Mouse (Mus musculus): ENCODE results near the gene Impg1.

Impg1 gene

GRCm38 (mm10) chr9:80282426-80282825, 182.9 kb downstream of the Impg1 start:
- peak; percentile 47 for DNase-seq (ENCODE audit: low read depth)

- DNase-seq (ENCODE audit: low read depth), result no peak
Measured at GRCm38 (mm10) chr9:80280724-80281123, 184.6 kb downstream of the Impg1 start.

GRCm38 (mm10) chr9:80277770-80278169, 187.5 kb downstream of the Impg1 start:
- DNase-seq (ENCODE audit: low read depth), result no peak

DNA sequence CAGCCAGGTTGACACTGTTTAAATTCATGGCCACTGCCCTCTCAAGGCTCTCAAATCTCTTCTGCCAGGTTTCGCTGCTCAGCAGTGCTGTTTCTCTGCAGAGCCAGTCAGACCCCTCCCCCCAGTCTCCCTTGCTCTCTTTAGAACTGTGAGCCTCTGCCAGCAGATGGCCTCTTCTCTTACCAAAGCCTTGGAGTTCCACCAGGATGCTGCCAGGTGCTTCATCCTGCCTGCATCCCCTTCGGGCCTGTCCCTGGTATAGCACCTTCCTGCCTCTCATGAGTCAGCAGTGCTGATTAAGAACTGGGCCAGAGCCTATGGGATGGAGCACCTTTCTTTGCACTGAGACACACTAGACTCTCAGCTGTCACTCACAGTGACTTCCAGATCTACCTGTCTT, 188.1 kb downstream of the Impg1 start:
- DNase-seq (ENCODE audit: low read depth), result no peak

- DNase-seq (ENCODE audit: low read depth), result no peak
Measured at GRCm38 (mm10) chr9:80275772-80276134, 189.5 kb downstream of the Impg1 start.

- no peak for DNase-seq (ENCODE audit: low read depth)
Measured at GRCm38 (mm10) chr9:80275053-80275771, 190.1 kb downstream of the Impg1 start.

GRCm38 (mm10) chr9:80272951-80273350, 192.3 kb downstream of the Impg1 start:
- DNase-seq (ENCODE audit: low read depth), result no peak

GRCm38 (mm10) chr9:80269596-80269995, 195.7 kb downstream of the Impg1 start:
- DNase-seq (ENCODE audit: low read depth), result no peak

DNA sequence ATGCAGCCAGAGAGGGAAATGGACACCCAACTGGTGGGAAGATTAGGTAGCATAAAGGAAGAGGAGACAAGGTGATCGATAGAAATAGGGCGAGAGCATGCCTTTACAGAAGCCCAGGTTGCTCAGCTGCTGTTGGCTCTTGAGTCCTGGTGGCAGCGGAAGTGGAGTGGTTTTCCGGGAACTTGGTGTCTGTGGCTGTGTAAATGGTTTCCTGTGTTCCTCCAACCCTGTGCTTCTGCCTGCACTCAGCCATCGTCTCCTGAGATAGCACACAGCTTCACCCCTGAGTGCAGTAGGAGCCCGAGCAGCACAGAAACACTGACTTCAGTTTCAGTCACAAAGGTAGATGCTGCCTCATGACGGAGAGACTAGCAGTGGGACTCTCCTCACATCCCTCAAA, 198.8 kb downstream of the Impg1 start:
- DNase-seq (ENCODE audit: low read depth), result peak; percentile 80

- no peak for DNase-seq (ENCODE audit: low read depth)
Measured at GRCm38 (mm10) chr9:80266086-80266485, 199.2 kb downstream of the Impg1 start.
